Mouse (Mus musculus) fat pad, adult 2 months (tissue): ENCODE data around the gene Acsl4.
A peak's percentile ranks its signal among the peaks of the same experiment; 100 is the strongest.

Source experiments
- DNase-seq: peaks from one replicate; pipeline ENCODE4 v3.0.0-alpha.2; 2011; ENCODE audit warnings: low read depth, low spot score; ENCODE audit errors: extremely low read depth

Acsl4 gene

GRCm38 (mm10) chrX:142359031-142359430, 31.3 kb downstream of the Acsl4 start:
- DNase-seq: no peak

DNA sequence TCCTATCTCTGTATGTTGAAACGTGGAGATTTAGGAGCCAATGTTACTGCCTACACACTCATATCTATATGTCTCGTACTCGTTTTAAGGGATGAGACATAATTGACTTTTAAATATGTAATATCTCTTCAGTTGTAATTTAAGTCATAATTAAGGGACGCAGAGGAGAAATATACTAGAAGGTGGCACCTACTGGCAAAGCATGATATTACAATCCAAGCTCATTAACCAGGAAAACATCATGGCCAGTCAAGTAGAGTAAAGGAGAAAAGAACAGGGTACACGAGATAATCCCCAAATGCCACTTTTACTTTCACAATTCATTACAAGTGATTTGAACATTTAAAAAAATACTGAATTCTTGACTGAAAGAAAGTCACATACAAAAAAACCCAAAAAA, 31.9 kb downstream of the Acsl4 start:
- DNase-seq: no peak

- peak; percentile 65 for DNase-seq
These were observed 54.1 kb downstream of the Acsl4 start for GRCm38 (mm10) chrX:142336207-142336606.

DNA sequence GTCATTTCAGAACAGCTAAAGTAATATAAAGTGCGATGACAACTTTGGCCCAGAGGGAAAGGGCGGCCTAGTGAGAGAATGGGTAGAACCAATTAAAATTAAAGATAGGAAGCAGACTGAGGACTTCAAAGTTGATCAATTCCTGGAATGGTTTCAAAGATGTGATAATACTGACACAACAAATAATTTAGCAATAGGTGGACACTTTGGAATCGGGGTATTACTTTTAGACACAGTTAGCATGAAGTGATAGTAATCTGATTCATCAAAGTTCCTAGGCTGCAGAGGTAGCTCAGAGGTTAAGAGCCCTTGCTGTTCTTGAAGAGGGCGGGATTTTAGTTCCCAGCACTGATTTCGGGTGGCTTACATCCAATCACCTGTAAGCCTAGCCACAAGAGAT, 54.8 kb downstream of the Acsl4 start:
- no peak for DNase-seq

GRCm38 (mm10) chrX:142325760-142326159, 64.6 kb downstream of the Acsl4 start:
- no peak for DNase-seq

GRCm38 (mm10) chrX:142316106-142316505, 74.2 kb downstream of the Acsl4 start:
- no peak for DNase-seq

DNA sequence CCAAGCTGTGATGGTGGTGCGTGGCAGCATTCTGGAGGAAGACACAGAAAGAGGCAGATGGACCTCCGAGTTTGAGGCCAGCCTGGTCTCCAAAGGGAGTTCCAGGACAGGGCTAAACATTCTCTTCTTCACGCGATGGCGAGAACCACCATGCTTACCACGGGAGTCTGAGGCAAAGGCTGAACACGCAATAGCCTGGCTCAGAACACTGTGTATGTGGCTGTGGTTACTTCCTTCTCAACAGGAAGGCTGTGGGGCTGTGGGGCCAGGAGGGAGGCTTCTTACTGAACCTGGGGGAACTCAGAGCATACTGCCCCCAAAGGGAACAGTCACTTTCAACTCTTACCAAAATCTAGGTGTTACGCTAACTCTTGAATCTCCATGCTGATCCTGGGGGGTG, 75.1 kb downstream of the Acsl4 start:
- no peak for DNase-seq

DNA sequence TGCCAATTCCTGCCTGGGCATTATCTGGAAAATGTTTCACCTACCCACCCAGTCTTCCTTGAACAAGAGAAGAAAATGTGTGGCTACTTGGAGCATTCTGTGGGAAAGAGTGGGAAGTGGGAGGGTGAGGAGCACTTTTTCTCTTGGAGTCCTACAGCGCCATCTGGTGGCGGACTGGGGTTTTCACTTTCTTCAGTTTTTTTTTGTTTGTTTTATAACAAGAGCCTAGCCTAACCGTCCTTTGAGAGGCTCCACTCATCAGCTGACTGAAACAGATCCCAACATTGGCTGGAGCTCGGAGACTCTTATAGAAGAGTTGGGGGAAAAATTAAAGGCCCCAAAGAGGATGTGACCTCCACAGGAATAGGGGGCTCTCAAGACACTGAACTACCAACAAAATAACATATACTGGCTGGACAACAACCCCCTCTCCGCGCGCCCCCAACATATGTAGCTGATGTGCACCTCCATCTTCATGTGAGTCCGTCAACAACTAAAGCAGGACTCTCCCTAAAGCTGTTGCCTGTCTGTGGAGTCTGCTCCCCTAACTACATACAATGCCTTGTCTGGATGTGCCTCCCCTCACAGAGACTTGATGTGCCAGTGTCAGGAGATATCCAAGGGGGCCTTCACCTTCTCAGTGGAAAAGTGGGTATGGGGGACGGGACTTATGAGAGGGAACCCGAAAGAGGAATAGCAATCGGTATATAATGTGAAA, 75.9 kb downstream of the Acsl4 start:
- DNase-seq: no peak

DNA sequence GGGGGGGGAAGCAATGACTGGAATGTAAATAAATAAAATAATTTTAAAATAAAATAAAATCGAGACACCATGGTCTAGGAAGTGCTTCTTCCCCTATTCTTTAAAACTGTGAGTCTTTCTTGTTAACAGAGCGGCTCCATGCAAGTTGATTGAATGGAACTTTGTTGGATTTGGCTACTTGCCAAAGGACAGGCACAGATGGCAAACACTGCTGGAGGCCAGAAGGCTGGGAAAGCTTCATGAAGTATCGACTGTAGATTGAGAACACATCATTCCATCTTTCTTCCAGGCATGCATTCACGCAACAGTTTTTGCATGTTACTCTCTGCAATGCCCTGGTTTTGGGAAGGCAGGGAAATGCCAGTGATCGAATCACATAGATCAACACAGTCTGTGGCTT, 79.9 kb downstream of the Acsl4 start:
- DNase-seq: no peak

- no peak for DNase-seq
These were observed 84.3 kb downstream of the Acsl4 start, which contains the start of gene Kcne1l for GRCm38 (mm10) chrX:142305869-142306581. Gene Kcne1l, minus strand, starts transcription at chrX:142306294.

GRCm38 (mm10) chrX:142305010-142305868, 85.1 kb downstream of the Acsl4 start:
- no peak for DNase-seq

GRCm38 (mm10) chrX:142304592-142304991, 85.7 kb downstream of the Acsl4 start:
- no peak for DNase-seq

DNA sequence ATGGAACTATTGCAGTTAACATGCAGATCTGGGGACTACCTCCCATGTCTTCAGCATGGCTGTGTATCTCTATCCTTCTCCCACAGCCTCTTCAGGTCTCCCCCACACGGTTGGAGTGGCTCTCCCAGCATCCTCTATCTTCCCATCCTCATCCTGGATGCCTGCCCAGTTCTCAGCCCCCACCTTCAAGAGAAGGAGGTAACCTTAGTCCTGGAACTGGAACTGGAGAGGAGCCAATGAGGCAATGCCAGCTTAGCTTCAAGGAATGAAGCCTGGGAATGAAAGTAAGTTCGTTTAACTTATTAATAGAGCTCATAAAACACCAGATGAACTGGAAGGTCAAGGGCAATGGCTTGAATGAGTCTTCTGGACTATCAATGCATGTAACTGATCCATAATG, 86.9 kb downstream of the Acsl4 start:
- no peak for DNase-seq

DNA sequence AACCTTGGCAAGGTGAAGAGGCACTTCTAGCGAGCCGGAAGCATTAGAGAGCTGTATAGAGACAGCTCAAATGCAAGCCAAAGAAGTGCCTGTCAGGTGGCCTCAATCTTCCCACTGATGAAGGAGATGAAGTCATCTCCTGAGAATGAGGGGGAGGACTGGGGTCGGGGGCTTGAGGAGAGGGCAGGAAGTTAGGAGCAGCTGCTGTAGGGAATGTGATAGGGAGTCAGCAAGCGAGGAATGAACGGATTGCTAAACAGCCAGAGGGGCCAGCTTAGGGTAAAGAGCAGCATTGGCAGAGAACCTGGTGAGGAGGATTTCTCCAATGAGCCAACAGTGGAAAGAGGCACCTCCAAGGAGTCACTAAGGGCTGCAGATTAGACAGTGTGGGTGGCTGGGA, 104.4 kb downstream of the Acsl4 start:
- DNase-seq: no peak

- no peak for DNase-seq
These were observed 113.8 kb downstream of the Acsl4 start for GRCm38 (mm10) chrX:142276573-142276972.

DNA sequence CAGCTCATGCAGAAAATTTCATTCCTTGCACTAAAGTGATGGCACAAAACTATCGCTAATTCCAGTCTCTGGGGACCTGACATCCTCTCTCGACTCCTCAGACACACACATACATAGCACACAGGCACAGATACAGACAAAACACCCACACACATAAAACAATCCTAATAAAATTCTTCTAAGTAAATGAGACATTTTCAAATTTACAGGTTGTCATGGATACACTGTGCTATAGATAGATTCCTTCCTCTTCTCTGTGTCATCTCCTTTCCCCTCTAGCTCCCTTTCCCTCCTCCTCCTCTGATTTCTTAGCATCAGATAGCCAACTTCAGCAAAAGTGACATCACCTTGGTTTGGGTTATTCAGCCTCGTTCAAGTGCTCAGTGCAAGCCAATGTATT, 114.3 kb downstream of the Acsl4 start:
- no peak for DNase-seq
